Mouse (Mus musculus) gastrocnemius, adult 2 months (tissue): ENCODE results near the gene Map2k4. TPM values are rescaled to one million over a fixed set of nuclear protein-coding genes. Genes with fewer than 3 reads are reported as not detected.

ENCODE experiments used
- DNase-seq: peaks from one replicate; pipeline ENCODE4 v3.0.0; 2022
- H3K27ac ChIP-seq: fragments of 200-600 bp; 2 replicates; pipeline ENCODE4 v1.8.1; 2022; ENCODE audit warnings: mild to moderate bottlenecking
- H3K4me3 ChIP-seq: fragments of 200-600 bp; 2 replicates; pipeline ENCODE4 v1.8.1; 2022; ENCODE audit warnings: mild to moderate bottlenecking, moderate library complexity
- CTCF ChIP-seq: fragments of 200-600 bp; IDR thresholded peaks from 2 replicates; pipeline ENCODE4 v1.8.1; 2022; ENCODE audit warnings: antibody characterized with exemption, mild to moderate bottlenecking, moderate library complexity
- intact Hi-C: fragments of 180-260 bp; cut with DNase I; formaldehyde crosslinking; loops from one replicate; pipeline ENCODE4 v1.15.1; 2025
- microRNA-seq: library from miRNA; unstranded; fragments of <30 nt; microRNA quantifications from one replicate; pipeline ENCODE4 v1.2.0, GENCODE M21; 2021
- total RNA-seq, 2 experiments: library from RNA; stranded (reverse); gene quantifications; 2 replicates each; pipeline ENCODE4 v1.2.3; 2021

Gene Map2k4
- total RNA-seq, 2 experiments from 2014 or later = 61.3 to 77.9 TPM

DNA sequence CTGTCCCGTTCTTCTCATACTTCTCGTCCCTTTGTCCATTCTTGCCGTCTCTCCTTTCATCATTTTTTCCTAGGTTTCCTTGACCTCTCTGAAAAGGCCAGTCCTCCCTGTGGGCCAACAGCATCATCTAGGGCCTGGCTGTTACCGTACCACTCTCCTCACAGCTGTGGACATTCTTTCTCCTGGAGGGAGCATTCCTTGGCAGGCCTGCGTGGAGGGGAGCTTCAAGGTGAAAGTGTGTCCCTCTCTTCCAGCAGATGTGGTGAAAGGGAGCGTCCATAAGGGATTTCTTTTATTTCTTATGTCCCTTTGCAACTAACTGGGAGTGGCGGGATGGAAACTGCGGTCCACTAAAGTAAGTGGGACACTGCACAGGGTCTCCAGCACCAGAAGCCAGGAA is 134.2 kb downstream of the Map2k4 start:
- H3K4me3 ChIP-seq = no peak overlapping the region
- intact Hi-C loops = no loop called here
- no peak overlapping the region for H3K27ac ChIP-seq
- no peak for DNase-seq
- no peak for TF ChIP-seq CTCF

DNA sequence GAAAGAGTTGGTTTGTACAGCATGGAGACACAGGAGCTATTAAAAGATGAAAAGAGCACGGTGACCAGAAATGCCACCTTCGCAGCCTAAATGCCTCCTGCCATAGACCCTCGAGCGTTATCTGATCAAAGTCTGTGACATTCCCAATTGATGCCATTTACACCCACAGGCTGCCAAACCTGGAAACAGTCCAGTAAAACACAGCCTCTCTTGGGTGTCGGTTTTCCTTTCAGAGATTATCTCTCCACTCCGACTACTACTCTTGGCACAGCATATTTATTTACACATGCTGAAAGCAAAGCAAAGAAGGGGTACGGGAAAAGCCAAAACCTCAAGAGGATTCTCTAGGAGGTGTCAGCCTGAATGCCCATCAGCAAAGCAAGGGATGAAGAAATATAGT is 136.7 kb downstream of the Map2k4 start:
- intact Hi-C loops = no loop called here
- no peak for DNase-seq
- Histone ChIP-seq H3K27ac (no peak overlapping the region), H3K4me3 (no peak overlapping the region)
- TF ChIP-seq CTCF = no peak

DNA sequence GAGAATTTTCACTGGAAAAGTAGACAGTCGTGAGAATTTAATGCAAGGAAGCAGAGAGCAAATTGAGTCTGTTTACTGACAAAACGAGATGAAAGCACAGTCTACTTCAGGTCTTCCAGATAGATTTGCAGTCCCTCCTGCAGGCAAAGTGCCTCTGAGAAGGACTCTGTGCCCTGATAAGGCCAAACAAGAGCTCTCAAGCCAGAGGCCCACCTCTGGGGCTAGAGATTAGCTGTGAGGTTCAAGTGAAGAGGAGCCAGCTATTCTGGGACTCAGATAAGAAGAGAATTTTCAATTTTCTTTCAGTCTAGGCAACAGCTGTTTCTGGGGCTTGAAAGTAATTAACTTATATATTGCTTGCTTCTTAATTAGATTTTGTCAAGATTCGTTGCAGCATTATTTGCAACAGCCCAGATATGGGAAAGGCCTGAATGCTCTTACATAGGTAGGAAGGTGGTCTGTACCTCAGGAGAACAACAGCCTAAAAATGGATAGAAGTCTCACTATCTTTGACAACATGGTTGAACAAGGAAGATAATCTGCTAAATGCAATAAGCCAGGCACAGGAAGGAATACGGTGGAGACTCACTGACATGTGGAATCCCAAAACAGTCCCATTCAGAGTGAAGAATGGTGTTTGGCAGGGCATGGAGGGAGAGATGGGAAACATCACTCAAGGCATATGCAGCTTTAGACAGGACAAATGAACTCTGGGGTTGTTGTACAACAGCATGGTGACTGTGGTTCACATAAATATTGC is 138.0 kb downstream of the Map2k4 start:
- TF ChIP-seq CTCF = no peak
- intact Hi-C loops = no loop called here
- H3K4me3 ChIP-seq = no peak overlapping the region
- no peak overlapping the region for H3K27ac ChIP-seq
- no peak for DNase-seq

DNA sequence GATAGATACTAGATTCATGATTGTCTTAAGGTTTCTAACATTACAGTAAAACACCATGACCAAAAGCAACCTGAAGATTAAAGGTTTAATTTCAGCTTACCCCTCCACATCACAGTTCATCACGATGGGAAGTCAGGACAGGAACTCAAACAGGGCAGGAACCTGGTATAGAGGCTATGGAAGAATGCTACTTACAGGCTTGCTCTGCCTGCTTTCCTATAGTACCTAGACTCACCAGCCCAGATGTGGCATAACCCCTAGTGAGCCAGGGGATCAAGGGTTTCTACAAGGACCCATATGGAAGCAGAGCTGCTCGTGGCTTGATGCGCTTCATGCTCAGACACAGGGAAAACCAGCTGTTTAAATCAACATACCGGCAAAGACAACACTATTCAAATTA is 138.6 kb downstream of the Map2k4 start:
- no peak for TF ChIP-seq CTCF
- intact Hi-C loops = no loop called here
- Histone ChIP-seq H3K27ac (no peak overlapping the region), H3K4me3 (no peak overlapping the region)
- DNase-seq = no peak

DNA sequence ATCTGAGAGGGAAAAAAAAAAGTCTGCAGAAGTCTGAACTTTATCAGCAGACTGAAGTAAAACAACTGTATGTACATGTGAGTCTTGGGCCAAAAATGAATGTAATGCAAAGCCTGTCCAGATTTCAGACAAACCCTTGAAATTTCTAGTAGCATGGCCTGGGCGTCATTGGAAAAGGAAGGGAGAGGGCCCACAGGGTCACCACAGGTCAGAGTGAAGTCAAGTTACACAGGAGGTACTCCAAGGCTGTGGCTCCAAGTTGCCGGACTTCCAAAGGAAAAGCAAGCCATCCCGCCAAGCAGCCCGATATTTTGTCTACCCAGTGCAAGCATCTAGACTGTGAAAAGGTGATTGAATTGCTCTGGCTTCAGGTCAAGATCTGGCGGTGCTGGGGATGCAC is 141.8 kb downstream of the Map2k4 start:
- TF ChIP-seq CTCF = no peak
- no peak overlapping the region for H3K27ac ChIP-seq
- DNase-seq = no peak
- H3K4me3 ChIP-seq = no peak overlapping the region
- intact Hi-C loops = no loop called here

DNA sequence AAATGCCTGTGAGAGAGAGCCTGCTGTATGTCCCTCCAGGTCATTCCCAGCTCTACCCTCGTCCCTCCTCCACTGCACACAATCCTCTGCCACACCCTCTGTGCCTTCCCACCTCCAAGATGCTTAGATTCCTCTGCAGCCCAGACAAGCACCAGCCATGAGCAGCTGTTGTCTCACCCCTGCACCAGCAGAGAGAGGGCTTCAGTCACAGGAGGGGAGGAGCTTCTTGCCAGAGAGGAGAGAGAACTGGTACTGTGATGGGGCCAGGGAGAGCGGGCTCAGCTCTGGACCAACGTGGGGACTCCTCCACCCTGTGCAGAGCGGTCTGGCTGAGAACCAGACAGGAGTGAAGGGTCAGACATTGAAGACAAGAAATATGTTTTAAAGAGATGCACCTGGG is 143.6 kb downstream of the Map2k4 start:
- DNase-seq = no peak
- Histone ChIP-seq H3K4me3 (no peak overlapping the region), H3K27ac (no peak overlapping the region)
- intact Hi-C loops = no loop called here
- no peak for TF ChIP-seq CTCF

DNA sequence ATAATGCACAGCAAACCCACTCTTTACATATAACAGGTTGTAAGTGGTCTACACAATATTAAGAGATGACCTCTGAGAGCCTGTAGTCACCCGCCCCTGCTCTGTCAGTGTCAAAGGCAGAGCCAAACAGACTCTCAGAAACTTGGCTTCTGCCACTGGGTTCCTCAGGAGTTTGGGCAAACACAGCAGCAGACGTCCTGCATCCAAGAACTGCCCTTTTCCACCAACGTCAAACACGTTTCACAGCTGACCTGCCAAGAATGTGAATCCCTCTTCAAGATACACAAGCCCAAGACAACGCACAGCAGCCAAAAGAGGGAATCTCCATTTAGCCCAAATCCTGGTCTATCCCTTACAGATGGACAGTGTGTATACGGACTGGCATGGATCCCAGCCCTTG is 147.8 kb downstream of the Map2k4 start:
- TF ChIP-seq CTCF = no peak
- DNase-seq = no peak
- intact Hi-C loops = no loop called here
- no peak overlapping the region for H3K4me3 ChIP-seq
- no peak overlapping the region for H3K27ac ChIP-seq

Small RNA genes lying within 50 kb of the gene (microRNA-seq; reads per million reads assigned to microRNA genes)
- 3,960 reads per million, percentile 88 among the genes with 10 or more reads in this experiment for gene Mir744

Other genes starting within 250 kb of the Map2k4 start
- gene Zkscan6, start 18.9 kb upstream of the Map2k4 start, total RNA-seq = 1 to 10 TPM; 2.5 to 2.7 TPM